Mouse (Mus musculus) megakaryocyte-erythroid progenitor cell, adult 5-6 weeks (primary cell): ENCODE data around the gene Myo1e. TPM values are rescaled to one million over a fixed set of nuclear protein-coding genes. Genes with fewer than 3 reads are reported as not detected.

Experiments used
- total RNA-seq, 2 experiments: library from RNA; stranded (forward) in 1 of 2; stranded (reverse) in 1 of 2; fragments of 200-1000, 215-1000 nt in 1 of 2; fragments of >200 nt in 1 of 2; fragmentation: Nextera tagmentation in 1 of 2; gene quantifications; 2 replicates each; pipeline ENCODE4 v1.2.3; 2014 to 2017

Gene Myo1e
- total RNA-seq, 2 experiments from 2014 or later: 2.1 to 4.0 TPM

Other genes starting within 250 kb of the Myo1e start
- 50.1 and 67.6 TPM in 2 replicates for gene Bnip2, start 217.9 kb upstream of the Myo1e start, total RNA-seq (2014; fragmentation: Nextera tagmentation)
- gene Bnip2, start 217.9 kb upstream of the Myo1e start, total RNA-seq (2017): 125 and 126 TPM in 2 replicates
- 167 and 177 TPM in 2 replicates for gene Gtf2a2, start 194.8 kb upstream of the Myo1e start, total RNA-seq (2014; fragmentation: Nextera tagmentation)
- 127 and 209 TPM in 2 replicates for gene Gtf2a2, start 194.8 kb upstream of the Myo1e start, total RNA-seq (2017)
- gene Gcnt3, start 169.3 kb upstream of the Myo1e start, total RNA-seq (2014; fragmentation: Nextera tagmentation): not detected in 2 replicates
- not detected in 2 replicates for gene Gcnt3, start 169.3 kb upstream of the Myo1e start, total RNA-seq (2017)
- gene Fam81a, start 64.8 kb upstream of the Myo1e start, total RNA-seq (2014; fragmentation: Nextera tagmentation): not detected in 2 replicates
- not detected in 2 replicates for gene Fam81a, start 64.8 kb upstream of the Myo1e start, total RNA-seq (2017)
- 88.4 and 91.4 TPM in 2 replicates for gene Ccnb2, start 214.2 kb downstream of the Myo1e start, total RNA-seq (2014; fragmentation: Nextera tagmentation)
- gene Ccnb2, start 214.2 kb downstream of the Myo1e start, total RNA-seq (2017): 61.3 and 72.5 TPM in 2 replicates